Mouse (Mus musculus) gastrocnemius, postnatal 4 days (tissue): Measurements from ENCODE around the gene R3hdm4. TPM values are rescaled to one million over a fixed set of nuclear protein-coding genes. Genes with fewer than 3 reads are reported as not detected.
A peak's percentile ranks its signal among the peaks of the same experiment; 100 is the strongest.

Source experiments
- DNase-seq, 2 experiments: peaks; one replicate each; pipeline ENCODE4 v3.0.0; 2021 to 2022; ENCODE audit warnings: low spot score in 2 of 2, mixed read lengths in 2 of 2
- total RNA-seq, 2 experiments: library from RNA; stranded (reverse); gene quantifications; 2 replicates each; pipeline ENCODE4 v1.2.3; 2021

The R3hdm4 gene
- total RNA-seq, 2 experiments from 2014 or later = 97.9 to 102 TPM

GRCm38 (mm10) chr10:79926491-79927323 lies 5.7 kb upstream of the R3hdm4 start, which contains the start of gene Arid3a:
Gene Arid3a (plus strand): TSS chr10:79927043.
- peak; percentile 62 to 86 for DNase-seq

- DNase-seq = no peak
Measured at GRCm38 (mm10) chr10:79925785-79926490, 4.9 kb upstream of the R3hdm4 start.

GRCm38 (mm10) chr10:79924998-79925784 lies 4.2 kb upstream of the R3hdm4 start:
- DNase-seq = peak; percentile 88 to 89

- no peak for DNase-seq
Measured at GRCm38 (mm10) chr10:79921572-79921971, 564 bp upstream of the R3hdm4 start.

GRCm38 (mm10) chr10:79920056-79920890 lies 735 bp downstream of the R3hdm4 start:
- DNase-seq = no peak

- no peak for DNase-seq
Measured at GRCm38 (mm10) chr10:79919251-79919849, 1.7 kb downstream of the R3hdm4 start.

- DNase-seq = no peak
Measured at GRCm38 (mm10) chr10:79918231-79919078, 2.6 kb downstream of the R3hdm4 start.

GRCm38 (mm10) chr10:79917532-79918100 lies 3.4 kb downstream of the R3hdm4 start:
- no peak for DNase-seq

GRCm38 (mm10) chr10:79916808-79917531 lies 4.0 kb downstream of the R3hdm4 start, which contains the start of gene Kiss1r:
Gene Kiss1r (plus strand): TSS chr10:79916971.
- DNase-seq = peak; percentile 83 to 89

GRCm38 (mm10) chr10:79916081-79916480 lies 4.9 kb downstream of the R3hdm4 start:
- DNase-seq = no peak

- no peak for DNase-seq
Measured at GRCm38 (mm10) chr10:79914948-79915596, 5.9 kb downstream of the R3hdm4 start.

- DNase-seq = no peak
Measured at GRCm38 (mm10) chr10:79914131-79914947, 6.7 kb downstream of the R3hdm4 start.

GRCm38 (mm10) chr10:79912412-79912811 lies 8.6 kb downstream of the R3hdm4 start:
- DNase-seq = no peak

GRCm38 (mm10) chr10:79910556-79910955 lies 10.5 kb downstream of the R3hdm4 start, which contains the start of gene Gm26602:
Gene Gm26602 (plus strand): TSS chr10:79910856.
- DNase-seq = no peak

GRCm38 (mm10) chr10:79909092-79909922 lies 11.7 kb downstream of the R3hdm4 start:
- DNase-seq = no peak
